Mouse (Mus musculus) neural tube, embryonic 10.5 days (tissue): ENCODE data around the gene Acat1.

Experiments used
- DNase-seq: peaks from one replicate; pipeline ENCODE4 v3.0.0-alpha.2; 2017; ENCODE audit warnings: low spot score; ENCODE audit errors: extremely low spot score

The Acat1 gene

GRCm38 (mm10) chr9:53609968-53610781, at the start of gene Acat1:
Gene Acat1 (minus strand): TSS chr9:53610382.
- peak; percentile 85 for DNase-seq

GRCm38 (mm10) chr9:53634796-53635195, 24.6 kb upstream of the Acat1 start:
- no peak for DNase-seq

GRCm38 (mm10) chr9:53615246-53615645, 5.1 kb upstream of the Acat1 start:
- no peak for DNase-seq

- DNase-seq, result no peak
Observed at GRCm38 (mm10) chr9:53614286-53614685, 4.1 kb upstream of the Acat1 start.

GRCm38 (mm10) chr9:53609306-53609967, 745 bp downstream of the Acat1 start:
- no peak for DNase-seq

GRCm38 (mm10) chr9:53607816-53608215, 2.4 kb downstream of the Acat1 start:
- DNase-seq, result no peak

- DNase-seq, result no peak
Observed at GRCm38 (mm10) chr9:53607192-53607591, 3.0 kb downstream of the Acat1 start.

- DNase-seq, result no peak
Observed at GRCm38 (mm10) chr9:53604954-53605353, 5.2 kb downstream of the Acat1 start.

- DNase-seq, result no peak
Observed at GRCm38 (mm10) chr9:53603849-53604248, 6.3 kb downstream of the Acat1 start.

- DNase-seq, result no peak
Observed at GRCm38 (mm10) chr9:53603384-53603783, 6.8 kb downstream of the Acat1 start.

GRCm38 (mm10) chr9:53601541-53601940, 8.6 kb downstream of the Acat1 start:
- DNase-seq, result no peak

- DNase-seq, result no peak
Observed at GRCm38 (mm10) chr9:53598631-53599030, 11.6 kb downstream of the Acat1 start.

- DNase-seq, result no peak
Observed at GRCm38 (mm10) chr9:53596971-53597600, 13.1 kb downstream of the Acat1 start.

GRCm38 (mm10) chr9:53594764-53595163, 15.4 kb downstream of the Acat1 start:
- DNase-seq, result peak; percentile 76

GRCm38 (mm10) chr9:53581870-53582269, 28.3 kb downstream of the Acat1 start:
- no peak for DNase-seq

GRCm38 (mm10) chr9:53575721-53576120, 34.5 kb downstream of the Acat1 start:
- DNase-seq, result no peak

GRCm38 (mm10) chr9:53572516-53573307, 37.5 kb downstream of the Acat1 start:
- DNase-seq, result no peak

- DNase-seq, result no peak
Observed at GRCm38 (mm10) chr9:53570662-53571061, 39.5 kb downstream of the Acat1 start.

GRCm38 (mm10) chr9:53537336-53537965, 72.7 kb downstream of the Acat1 start:
- DNase-seq, result no peak

- DNase-seq, result peak; percentile 99
Observed at GRCm38 (mm10) chr9:53536558-53537320, 73.4 kb downstream of the Acat1 start, which contains the start of the genes Atm and Npat. Gene Atm (minus strand): TSS chr9:53536740. Gene Npat (plus strand): TSS chr9:53537047.
